Mouse (Mus musculus): ENCODE data around the gene Mia3. TPM values are rescaled to one million over a fixed set of nuclear protein-coding genes. Genes with fewer than 3 reads are reported as not detected.

Mia3 gene
- polyA plus RNA-seq, 1 experiment = 117 TPM

GRCm38 (mm10) chr1:183378321-183378941, 9.1 kb upstream of the Mia3 start:
- Histone ChIP-seq H3K4me3 (ENCODE audit: insufficient read depth, low read length) (no peak overlapping the region), H3K4me1 (ENCODE audit: control insufficient read depth, insufficient read depth, low read length) (no peaks in the 10 kb centered on the region), H3K27ac (ENCODE audit: insufficient read depth, low read length) (peak overlapping the region; percentile 47; the same call in 1 of the 2 replicates)
- TF ChIP-seq CTCF (IDR thresholded peaks at IDR 0.05; ENCODE audit: extremely low read depth, insufficient read depth, low read length) = no peak
- TF ChIP-seq POLR2A (IDR thresholded peaks at IDR 0.05; ENCODE audit: extremely low read depth, insufficient read depth, low read length) = no peak

GRCm38 (mm10) chr1:183377045-183377444, 7.7 kb upstream of the Mia3 start:
- no peaks in the 10 kb centered on the region for H3K4me1 ChIP-seq (ENCODE audit: control insufficient read depth, insufficient read depth, low read length)
- no peak overlapping the region for H3K4me3 ChIP-seq (ENCODE audit: insufficient read depth, low read length)
- TF ChIP-seq CTCF (IDR thresholded peaks at IDR 0.05; ENCODE audit: extremely low read depth, insufficient read depth, low read length) (no peak), POLR2A (IDR thresholded peaks at IDR 0.05; ENCODE audit: extremely low read depth, insufficient read depth, low read length) (no peak)
- H3K27ac ChIP-seq (ENCODE audit: insufficient read depth, low read length) = no peak overlapping the region

GRCm38 (mm10) chr1:183374728-183375127, 5.4 kb upstream of the Mia3 start:
- no peak for TF ChIP-seq CTCF (IDR thresholded peaks at IDR 0.05; ENCODE audit: extremely low read depth, insufficient read depth, low read length)
- TF ChIP-seq POLR2A (IDR thresholded peaks at IDR 0.05; ENCODE audit: extremely low read depth, insufficient read depth, low read length) = no peak
- H3K27ac ChIP-seq (ENCODE audit: insufficient read depth, low read length) = no peak overlapping the region
- H3K4me3 ChIP-seq (ENCODE audit: insufficient read depth, low read length) = no peak overlapping the region
- no peaks in the 10 kb centered on the region; the same call in 1 of the 2 replicates for H3K4me1 ChIP-seq (ENCODE audit: control insufficient read depth, insufficient read depth, low read length)

- peaks cover 5% of the 10 kb centered on the region for H3K4me1 ChIP-seq (ENCODE audit: control insufficient read depth, insufficient read depth, low read length)
- no peak overlapping the region for H3K27ac ChIP-seq (ENCODE audit: insufficient read depth, low read length)
- H3K4me3 ChIP-seq (ENCODE audit: insufficient read depth, low read length) = peak overlapping the region; percentile 48
- no peak for TF ChIP-seq POLR2A (IDR thresholded peaks at IDR 0.05; ENCODE audit: extremely low read depth, insufficient read depth, low read length)
These were observed 552 bp downstream of the Mia3 start for GRCm38 (mm10) chr1:183368601-183369400.

- TF ChIP-seq POLR2A (IDR thresholded peaks at IDR 0.05; ENCODE audit: extremely low read depth, insufficient read depth, low read length) = no peak
- TF ChIP-seq CTCF (IDR thresholded peaks at IDR 0.05; ENCODE audit: extremely low read depth, insufficient read depth, low read length) = no peak
- Histone ChIP-seq H3K4me3 (ENCODE audit: insufficient read depth, low read length) (no peak overlapping the region), H3K27ac (ENCODE audit: insufficient read depth, low read length) (no peak overlapping the region), H3K4me1 (ENCODE audit: control insufficient read depth, insufficient read depth, low read length) (peaks cover 5% of the 10 kb centered on the region)
These were observed 3.0 kb downstream of the Mia3 start for GRCm38 (mm10) chr1:183366361-183366760.

GRCm38 (mm10) chr1:183363577-183363867, 5.8 kb downstream of the Mia3 start:
- TF ChIP-seq POLR2A (IDR thresholded peaks at IDR 0.05; ENCODE audit: extremely low read depth, insufficient read depth, low read length) (no peak), CTCF (IDR thresholded peaks at IDR 0.05; ENCODE audit: extremely low read depth, insufficient read depth, low read length) (no peak)
- no peak overlapping the region for H3K27ac ChIP-seq (ENCODE audit: insufficient read depth, low read length)
- H3K4me1 ChIP-seq (ENCODE audit: control insufficient read depth, insufficient read depth, low read length) = peaks cover 5% of the 10 kb centered on the region
- H3K4me3 ChIP-seq (ENCODE audit: insufficient read depth, low read length) = no peak overlapping the region

GRCm38 (mm10) chr1:183362729-183363576, 6.4 kb downstream of the Mia3 start:
- Histone ChIP-seq H3K4me3 (ENCODE audit: insufficient read depth, low read length) (no peak overlapping the region), H3K4me1 (ENCODE audit: control insufficient read depth, insufficient read depth, low read length) (peaks cover 3% of the 10 kb centered on the region; the same call in 1 of the 2 replicates), H3K27ac (ENCODE audit: insufficient read depth, low read length) (no peak overlapping the region)
- TF ChIP-seq CTCF (IDR thresholded peaks at IDR 0.05; ENCODE audit: extremely low read depth, insufficient read depth, low read length) (no peak), POLR2A (IDR thresholded peaks at IDR 0.05; ENCODE audit: extremely low read depth, insufficient read depth, low read length) (no peak)

GRCm38 (mm10) chr1:183362301-183362700, 7.1 kb downstream of the Mia3 start:
- TF ChIP-seq POLR2A (IDR thresholded peaks at IDR 0.05; ENCODE audit: extremely low read depth, insufficient read depth, low read length) (no peak), CTCF (IDR thresholded peaks at IDR 0.05; ENCODE audit: extremely low read depth, insufficient read depth, low read length) (no peak)
- Histone ChIP-seq H3K4me1 (ENCODE audit: control insufficient read depth, insufficient read depth, low read length) (no peaks in the 10 kb centered on the region), H3K4me3 (ENCODE audit: insufficient read depth, low read length) (no peak overlapping the region), H3K27ac (ENCODE audit: insufficient read depth, low read length) (no peak overlapping the region)

- TF ChIP-seq POLR2A (IDR thresholded peaks at IDR 0.05; ENCODE audit: extremely low read depth, insufficient read depth, low read length) (no peak), CTCF (IDR thresholded peaks at IDR 0.05; ENCODE audit: extremely low read depth, insufficient read depth, low read length) (no peak)
- no peak overlapping the region for H3K27ac ChIP-seq (ENCODE audit: insufficient read depth, low read length)
- H3K4me3 ChIP-seq (ENCODE audit: insufficient read depth, low read length) = no peak overlapping the region
- H3K4me1 ChIP-seq (ENCODE audit: control insufficient read depth, insufficient read depth, low read length) = no peaks in the 10 kb centered on the region
These were observed 10.5 kb downstream of the Mia3 start for GRCm38 (mm10) chr1:183358901-183359300.
